Mouse (Mus musculus) gastrocnemius, postnatal 25 days (tissue): ENCODE data around the gene Stk24. TPM values are rescaled to one million over a fixed set of nuclear protein-coding genes. Genes with fewer than 3 reads are reported as not detected.

Source experiments
- DNase-seq: peaks from one replicate; pipeline ENCODE4 v3.0.0; 2022
- total RNA-seq, 2 experiments: library from RNA; stranded (reverse); gene quantifications; 1 replicate in 1 of 2; 2 replicates in 1 of 2; pipeline ENCODE4 v1.2.3; 2021

Stk24 gene
- total RNA-seq, 2 experiments from 2014 or later = 25.5 to 28.1 TPM

DNA sequence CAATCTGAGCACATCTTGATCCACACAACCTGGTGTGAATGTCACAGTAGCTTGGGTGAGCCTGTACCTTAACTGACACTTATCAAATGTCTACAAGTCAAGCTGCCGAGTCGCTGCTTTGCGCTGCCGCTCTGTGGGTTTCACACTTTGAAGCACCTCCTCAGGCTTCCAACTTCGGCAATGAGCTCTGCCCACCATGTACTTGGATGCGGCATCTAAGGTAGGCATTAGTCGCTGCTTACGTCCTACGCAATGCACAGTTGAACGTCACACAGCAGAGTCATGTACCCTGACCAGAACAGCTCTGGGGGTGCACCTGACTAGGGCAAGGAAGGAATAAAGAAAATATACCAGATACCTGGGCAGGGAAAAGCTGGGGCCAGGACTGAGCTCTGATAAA, 66.5 kb downstream of the Stk24 start:
- DNase-seq = no peak

DNA sequence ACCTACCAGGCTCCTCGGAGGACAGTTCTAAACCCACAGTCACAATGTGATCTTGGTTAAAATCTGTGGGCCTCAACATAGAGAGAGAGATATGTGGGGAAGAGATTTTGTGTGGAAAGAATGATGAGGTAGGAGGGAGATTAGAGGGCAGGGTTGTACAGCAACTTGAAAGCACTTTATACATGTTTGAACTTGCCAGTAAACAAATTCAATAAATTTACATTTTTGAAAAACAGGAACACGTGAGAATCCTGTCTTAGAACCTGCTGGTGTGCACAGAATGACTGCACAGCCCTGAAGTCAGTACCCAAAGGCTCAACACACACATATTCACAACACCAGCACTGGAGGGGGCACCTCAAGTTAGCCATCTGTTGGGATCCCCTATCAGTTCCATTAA, 68.7 kb downstream of the Stk24 start:
- DNase-seq = no peak

DNA sequence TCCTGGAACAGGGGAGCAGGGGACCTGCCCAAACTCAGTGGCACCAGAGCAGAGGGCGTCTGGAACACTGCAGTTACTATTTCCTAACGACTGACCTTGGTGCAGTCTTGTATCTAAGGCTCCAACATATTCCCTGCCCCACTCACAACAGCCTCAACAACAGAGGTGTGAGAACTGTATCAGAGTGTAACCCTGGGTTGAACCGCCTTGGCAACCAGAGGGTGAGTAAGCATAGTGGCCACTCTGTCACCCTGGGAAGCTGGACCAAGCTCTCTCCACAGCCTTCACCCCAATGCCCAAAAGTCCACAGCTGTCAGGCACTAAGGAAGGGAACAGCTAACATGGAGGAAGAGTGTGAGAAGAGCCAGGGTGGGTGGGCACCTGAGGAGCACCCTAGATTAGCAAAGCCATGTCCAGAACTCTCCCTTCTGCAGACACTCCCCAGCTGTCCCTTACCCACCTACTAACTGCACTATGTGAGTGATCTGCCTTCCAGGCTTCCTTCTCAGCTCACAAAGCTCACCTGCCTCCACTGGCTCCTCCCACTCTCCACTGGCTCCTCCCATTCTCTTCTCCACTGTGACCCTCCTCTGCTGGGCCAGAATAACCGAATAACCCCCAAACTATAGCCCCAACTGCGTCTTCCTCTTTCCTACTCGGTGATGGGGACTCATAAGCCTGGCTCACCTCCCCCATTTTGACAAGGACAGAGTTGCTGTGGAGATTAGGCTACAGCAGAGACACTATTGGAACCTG, 69.3 kb downstream of the Stk24 start:
- no peak for DNase-seq

DNA sequence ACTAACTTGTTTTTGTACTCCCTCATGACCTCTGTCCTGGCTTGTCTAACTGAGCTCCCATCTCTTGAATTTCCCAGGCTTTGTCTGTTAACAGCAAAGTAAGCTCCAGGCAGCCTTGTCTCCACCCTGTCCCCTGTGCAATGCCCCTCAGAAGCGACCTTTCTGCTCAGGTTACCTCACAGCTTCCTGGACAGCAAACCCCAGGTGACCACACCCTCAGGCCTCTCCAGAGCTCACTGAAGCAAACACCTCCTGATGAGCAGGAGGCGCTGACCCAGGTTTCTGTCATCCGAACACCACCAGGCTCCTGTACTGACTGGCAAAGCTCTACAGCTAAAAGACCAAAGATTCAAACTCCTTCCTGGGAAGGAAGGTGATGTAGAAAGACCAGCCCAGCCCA, 69.9 kb downstream of the Stk24 start:
- no peak for DNase-seq

DNA sequence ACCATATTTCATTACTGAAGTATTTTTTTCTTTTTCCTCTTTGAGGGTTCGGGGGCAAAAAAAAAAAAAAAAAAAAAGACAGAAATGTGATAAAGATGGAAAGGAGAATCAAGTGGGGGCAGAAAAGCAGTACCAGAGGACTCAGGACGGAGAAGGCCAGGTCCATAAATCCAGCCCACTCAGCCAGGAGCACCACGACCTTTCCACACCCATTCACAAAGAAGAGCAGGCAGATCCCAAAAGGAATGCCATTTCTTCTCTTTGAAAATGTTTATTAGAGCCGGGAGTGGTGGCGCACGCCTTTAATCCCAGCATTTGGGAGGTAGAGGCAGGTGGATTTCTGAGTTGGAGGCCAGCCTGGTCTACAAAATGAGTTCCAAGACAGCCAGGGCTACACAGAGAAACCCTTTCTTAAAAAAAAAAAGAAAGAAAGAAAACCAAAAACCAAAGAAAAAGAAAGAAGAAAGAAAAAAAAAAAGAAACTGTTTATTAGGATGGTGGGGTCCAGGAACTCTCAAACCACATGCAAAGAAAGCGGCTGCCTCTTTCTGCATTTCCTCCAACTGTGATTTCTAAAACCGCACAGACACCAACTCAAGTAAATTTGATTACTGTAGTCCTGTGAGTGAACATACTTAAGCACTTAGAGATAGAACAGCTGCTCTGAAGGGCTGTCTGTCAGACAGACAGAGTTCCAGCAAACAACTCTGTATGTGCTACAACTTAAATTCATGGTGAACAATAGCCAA, 74.3 kb downstream of the Stk24 start:
- DNase-seq = no peak

DNA sequence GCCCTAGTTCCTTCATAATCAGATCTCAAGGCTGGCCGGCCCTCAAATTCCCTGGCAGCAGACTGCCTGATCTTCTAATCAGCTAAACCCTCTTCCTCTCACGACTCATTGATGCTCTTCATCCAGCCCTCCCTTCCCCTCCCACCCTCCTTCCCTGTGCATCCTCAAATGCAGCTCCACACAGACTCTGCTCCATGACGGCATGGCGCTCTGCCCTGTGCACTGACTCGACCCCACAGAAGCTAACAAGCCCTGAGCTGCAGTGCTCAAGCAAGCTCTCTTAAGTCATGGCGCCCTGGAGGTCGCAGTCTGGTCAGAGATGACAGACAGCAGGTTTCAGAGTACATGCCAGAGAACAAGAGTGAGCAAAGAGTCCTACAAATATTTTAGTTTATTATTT, 75.3 kb downstream of the Stk24 start:
- DNase-seq = no peak

DNA sequence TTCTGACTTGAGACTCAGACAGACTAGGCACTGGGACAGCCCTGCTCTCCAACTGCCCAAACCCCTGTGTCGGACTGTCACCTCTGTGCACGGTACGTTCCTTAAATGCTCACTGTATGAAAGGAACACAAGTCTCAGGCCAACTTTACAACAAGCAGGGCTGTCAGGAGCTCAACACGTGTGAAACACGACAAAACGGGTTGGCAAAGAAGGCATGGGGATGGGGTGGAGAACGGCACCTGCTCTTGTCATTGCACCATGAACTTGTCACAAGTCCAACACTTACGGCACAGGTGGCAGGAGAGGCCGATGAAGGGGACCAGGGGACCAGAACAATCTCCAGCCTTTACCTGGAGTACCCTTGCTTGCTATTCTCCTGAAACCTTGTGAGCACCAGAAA, 80.7 kb downstream of the Stk24 start:
- no peak for DNase-seq

GRCm38 (mm10) chr14:121298537-121298936, 81.3 kb downstream of the Stk24 start:
- no peak for DNase-seq

DNA sequence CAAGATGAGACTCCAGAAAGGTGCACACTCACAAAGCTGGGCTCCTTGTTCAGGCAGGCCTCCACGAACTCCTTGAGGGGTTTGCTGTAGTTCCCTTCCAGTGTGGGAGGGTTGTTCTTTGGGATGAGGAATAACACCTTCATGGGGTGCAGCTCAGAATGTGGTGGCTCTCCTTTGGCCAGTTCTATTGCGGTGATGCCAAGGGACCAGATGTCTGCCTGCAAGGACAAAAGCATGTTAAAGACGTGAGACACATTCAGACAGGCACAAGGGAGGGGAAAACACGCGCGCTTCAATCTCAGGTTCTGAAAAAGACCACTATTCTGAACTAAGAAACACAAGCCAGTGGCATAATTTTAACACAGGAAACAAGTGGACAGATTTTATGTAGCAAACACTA, 82.7 kb downstream of the Stk24 start:
- DNase-seq = no peak

GRCm38 (mm10) chr14:121294484-121294883, 85.3 kb downstream of the Stk24 start:
- DNase-seq = no peak

DNA sequence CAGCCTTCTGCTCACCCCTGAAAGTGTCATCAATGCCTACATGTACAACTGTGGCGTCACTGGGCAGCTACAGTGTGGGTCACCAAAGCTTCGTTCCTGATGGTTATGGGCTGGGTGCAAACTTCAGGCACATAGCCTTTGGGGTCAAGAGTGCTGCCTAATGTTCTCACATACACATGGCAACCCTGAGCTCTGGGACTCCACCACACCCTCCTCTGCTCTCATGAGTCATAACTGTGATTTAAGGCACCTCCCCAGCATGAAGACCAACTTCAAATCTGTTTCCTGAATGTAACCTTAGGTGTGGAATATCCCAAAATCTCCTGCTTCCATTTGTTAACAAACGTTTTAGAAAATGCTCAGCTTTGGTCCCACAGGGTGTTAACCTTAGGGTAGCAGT, 87.4 kb downstream of the Stk24 start:
- no peak for DNase-seq

GRCm38 (mm10) chr14:121291881-121292280, 87.9 kb downstream of the Stk24 start:
- DNase-seq = no peak

GRCm38 (mm10) chr14:121285379-121286120, 94.3 kb downstream of the Stk24 start:
- DNase-seq = no peak

DNA sequence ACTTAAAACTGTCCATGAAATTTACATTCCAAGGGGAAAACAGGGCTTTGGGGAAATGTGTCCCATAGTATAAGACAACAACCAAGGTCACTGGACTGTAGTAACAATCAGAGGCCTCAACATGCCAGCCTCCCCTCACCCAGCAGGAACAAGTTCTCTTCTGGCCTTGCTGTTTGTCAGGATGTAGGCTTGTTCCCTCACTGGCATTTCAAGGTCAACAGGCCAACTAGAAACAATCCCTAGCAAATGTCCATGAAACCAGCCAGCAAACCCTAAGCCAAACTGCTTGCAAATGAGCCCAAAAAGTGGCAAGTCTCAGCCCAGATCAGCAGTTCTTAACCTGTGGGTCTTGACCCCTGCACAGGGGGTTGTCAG, 98.5 kb downstream of the Stk24 start:
- DNase-seq = no peak

GRCm38 (mm10) chr14:121280601-121281335, 99.0 kb downstream of the Stk24 start:
- DNase-seq = no peak

GRCm38 (mm10) chr14:121279106-121279505, 100.7 kb downstream of the Stk24 start:
- peak; percentile 59 for DNase-seq

DNA sequence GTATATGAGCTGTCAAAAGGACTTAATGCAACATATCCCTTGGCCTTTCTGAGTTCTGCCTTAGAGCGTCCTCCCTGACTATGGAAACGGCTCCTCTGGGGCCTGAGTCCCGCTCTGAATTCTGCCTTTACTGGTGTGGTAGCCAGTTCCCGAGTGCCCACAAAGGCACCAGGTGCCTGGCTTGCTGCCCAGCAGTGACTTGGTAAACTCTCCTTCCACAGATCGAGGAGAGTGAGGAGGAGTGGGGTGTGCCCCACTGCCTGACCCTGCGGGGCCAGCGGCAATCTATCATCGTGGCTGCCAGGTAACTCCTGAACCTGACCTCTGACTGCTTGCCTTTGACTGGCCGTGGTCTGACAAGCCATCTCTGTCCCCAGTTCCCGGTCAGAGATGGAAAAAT, 103.8 kb downstream of the Stk24 start:
- no peak for DNase-seq

- DNase-seq = no peak
These were observed 104.8 kb downstream of the Stk24 start for GRCm38 (mm10) chr14:121274985-121275384.

GRCm38 (mm10) chr14:121270490-121270889, 109.3 kb downstream of the Stk24 start:
- DNase-seq = no peak

- no peak for DNase-seq
These were observed 112.0 kb downstream of the Stk24 start for GRCm38 (mm10) chr14:121267801-121268200.

GRCm38 (mm10) chr14:121264453-121264852, 115.4 kb downstream of the Stk24 start:
- no peak for DNase-seq

GRCm38 (mm10) chr14:121263912-121264311, 115.9 kb downstream of the Stk24 start:
- DNase-seq = no peak
